Mouse (Mus musculus) kidney, adult 2 months (tissue): ENCODE results near the gene Tapbpl.

Source experiments
- CTCF ChIP-seq: fragments of 200-500 bp; conservative IDR thresholded peaks from 2 replicates; pipeline ENCODE4 v1.5.1; 2011; ENCODE audit warnings: low read depth, mild to moderate bottlenecking, control low read depth, low read length, moderate library complexity, mixed read lengths; ENCODE audit not compliant: insufficient read depth, insufficient read length
- POLR2A ChIP-seq: fragments of 200-500 bp; IDR thresholded peaks from one replicate; pipeline ENCODE4 v1.6.1; 2011; ENCODE audit warnings: low read depth, low read length, control low read depth

GRCm38 (mm10) chr6:125260006-125260555 lies 28.4 kb upstream of the Tapbpl start:
- no peak for TF ChIP-seq CTCF
- TF ChIP-seq POLR2A, result no peak
